Mouse (Mus musculus) urinary bladder, postnatal 10 days (tissue): ENCODE measurements around the gene Kctd20.

Source experiments
- DNase-seq: peaks from one replicate; pipeline ENCODE4 v3.0.0; 2022; ENCODE audit warnings: low spot score

Kctd20 gene

GRCm38 (mm10) chr17:28932274-28932673 lies 19.5 kb upstream of the Kctd20 start:
- no peak for DNase-seq

- no peak for DNase-seq
These were observed 17.4 kb upstream of the Kctd20 start for GRCm38 (mm10) chr17:28934120-28934916.

- no peak for DNase-seq
These were observed 15.6 kb upstream of the Kctd20 start for GRCm38 (mm10) chr17:28936133-28936532.

- DNase-seq, result no peak
These were observed 15.0 kb upstream of the Kctd20 start for GRCm38 (mm10) chr17:28936622-28937345.

- no peak for DNase-seq
These were observed 10.8 kb upstream of the Kctd20 start for GRCm38 (mm10) chr17:28940776-28941555.

GRCm38 (mm10) chr17:28942101-28942500 lies 9.6 kb upstream of the Kctd20 start:
- DNase-seq, result no peak

- no peak for DNase-seq
These were observed 8.0 kb upstream of the Kctd20 start, which contains the start of gene Pxt1 for GRCm38 (mm10) chr17:28943740-28944139. Gene Pxt1 (minus strand): TSS chr17:28943840.

GRCm38 (mm10) chr17:28944481-28944880 lies 7.3 kb upstream of the Kctd20 start:
- no peak for DNase-seq

- no peak for DNase-seq
These were observed 4.5 kb upstream of the Kctd20 start for GRCm38 (mm10) chr17:28947011-28947939.

- DNase-seq, result no peak
These were observed 3.1 kb upstream of the Kctd20 start for GRCm38 (mm10) chr17:28948661-28949060.

GRCm38 (mm10) chr17:28950751-28951150 lies 999 bp upstream of the Kctd20 start:
- DNase-seq, result no peak

GRCm38 (mm10) chr17:28953251-28953650 lies 1.5 kb downstream of the Kctd20 start:
- no peak for DNase-seq

GRCm38 (mm10) chr17:28954416-28954815 lies 2.7 kb downstream of the Kctd20 start:
- no peak for DNase-seq

- DNase-seq, result no peak
These were observed 8.8 kb downstream of the Kctd20 start for GRCm38 (mm10) chr17:28960597-28960996.

GRCm38 (mm10) chr17:28961596-28961995 lies 9.8 kb downstream of the Kctd20 start:
- no peak for DNase-seq

GRCm38 (mm10) chr17:28967021-28967610 lies 15.4 kb downstream of the Kctd20 start:
- no peak for DNase-seq

- no peak for DNase-seq
These were observed 18.4 kb downstream of the Kctd20 start for GRCm38 (mm10) chr17:28970122-28970521.

- DNase-seq, result no peak
These were observed 27.3 kb downstream of the Kctd20 start for GRCm38 (mm10) chr17:28979091-28979490.

GRCm38 (mm10) chr17:28981081-28981480 lies 29.3 kb downstream of the Kctd20 start:
- no peak for DNase-seq

GRCm38 (mm10) chr17:28982591-28982990 lies 30.8 kb downstream of the Kctd20 start:
- no peak for DNase-seq
